Mouse (Mus musculus) hindbrain, embryonic 12.5 days (tissue): ENCODE measurements around the gene A630095N17Rik. TPM values are rescaled to one million over a fixed set of nuclear protein-coding genes. Genes with fewer than 3 reads are reported as not detected.
"Not testable (repeated sequence)": the region's sequence is repeated elsewhere in the genome, so short reads cannot be mapped to it uniquely, and the experiment has no call there.

Experiments used
- ATAC-seq: fragments of 200-750 bp; cut with Nextera tagmentation; 2 replicates; pipeline ENCODE4 v1.8.0; 2017; ENCODE audit warnings: moderate TSS enrichment; ENCODE audit not compliant: low FRiP score
- H3K27ac ChIP-seq: fragments of 300-500 bp; sonication (generic); 2 replicates; pipeline ENCODE4 v1.5.1; 2016; ENCODE audit warnings: mild to moderate bottlenecking
- H3K27me3 ChIP-seq: fragments of 300-500 bp; sonication (generic); 2 replicates; pipeline ENCODE4 v1.6.1; 2016; ENCODE audit warnings: mild to moderate bottlenecking
- H3K36me3 ChIP-seq: fragments of 300-500 bp; sonication (generic); 2 replicates; pipeline ENCODE4 v1.6.1; 2016; ENCODE audit warnings: mild to moderate bottlenecking
- H3K4me1 ChIP-seq: fragments of 300-500 bp; sonication (generic); 2 replicates; pipeline ENCODE4 v1.6.1; 2016
- H3K4me2 ChIP-seq: fragments of 300-500 bp; sonication (generic); replicated peaks from 2 replicates; pipeline ENCODE4 v1.6.1; 2016; ENCODE audit warnings: mild to moderate bottlenecking
- H3K4me3 ChIP-seq: fragments of 300-500 bp; sonication (generic); 2 replicates; pipeline ENCODE4 v1.5.1; 2016; ENCODE audit warnings: mild to moderate bottlenecking
- H3K9ac ChIP-seq: fragments of 300-500 bp; sonication (generic); 2 replicates; pipeline ENCODE4 v1.6.1; 2016; ENCODE audit warnings: mild to moderate bottlenecking, moderate library complexity
- H3K9me3 ChIP-seq: fragments of 300-500 bp; sonication (generic); replicated peaks from 2 replicates; pipeline ENCODE4 v1.6.1; 2016; ENCODE audit warnings: mild to moderate bottlenecking
- WGBS: fragments of 180-500 bp; shearing (Covaris S2); methylation state at CpG from one replicate; pipeline ENCODE4 v1.1.7; 2016; 5-methylcytosine and 5-hydroxymethylcytosine counted together
- polyA plus RNA-seq: library from polyadenylated mRNA; unstranded; fragments of >200 nt; fragmentation: Nextera tagmentation; extraction: Ambion mirVana; gene quantifications from 2 replicates; pipeline ENCODE4 v1.2.1, GENCODE M21; 2016

Gene A630095N17Rik
- polyA plus RNA-seq, 1 experiment from 2014 or later: not detected

GRCm38 (mm10) chr1:75234606-75235005 lies 2.7 kb upstream of the A630095N17Rik start:
- no peak overlapping the region for H3K4me3 ChIP-seq
- peaks cover 7% of the 10 kb centered on the region; the same call in 1 of the 2 replicates for H3K36me3 ChIP-seq
- H3K4me2 ChIP-seq: no peak overlapping the region
- no peak overlapping the region for H3K9ac ChIP-seq
- H3K4me1 ChIP-seq: peaks cover 21% of the 10 kb centered on the region
- under 1% methylated on average over 8 of the region's 8 CpGs for WGBS
- ATAC-seq: peak; percentile 72
- H3K27me3 ChIP-seq: peaks cover 8% of the 10 kb centered on the region
- H3K27ac ChIP-seq: no peak overlapping the region
- no peaks in the 10 kb centered on the region for H3K9me3 ChIP-seq

GRCm38 (mm10) chr1:75232489-75232888 lies 587 bp upstream of the A630095N17Rik start:
- 70% methylated on average over 4 of the region's 4 CpGs for WGBS
- H3K27me3 ChIP-seq, H3K36me3 ChIP-seq, H3K4me3 ChIP-seq, H3K9me3 ChIP-seq, ATAC-seq, H3K4me2 ChIP-seq, H3K27ac ChIP-seq, H3K9ac ChIP-seq: not testable (repeated sequence)
- H3K4me1 ChIP-seq: peaks cover 20% of the 10 kb centered on the region

GRCm38 (mm10) chr1:75231224-75231623 lies 678 bp downstream of the A630095N17Rik start:
- no peaks in the 10 kb centered on the region for H3K9me3 ChIP-seq
- 77% methylated on average over 4 of the region's 4 CpGs for WGBS
- H3K4me1 ChIP-seq: peaks cover 12% of the 10 kb centered on the region; the same call in 1 of the 2 replicates
- no peak for ATAC-seq
- no peak overlapping the region for H3K4me2 ChIP-seq
- H3K27ac ChIP-seq: no peak overlapping the region
- H3K36me3 ChIP-seq: no peaks in the 10 kb centered on the region
- H3K4me3 ChIP-seq: no peak overlapping the region
- H3K27me3 ChIP-seq: peaks cover 8% of the 10 kb centered on the region
- no peak overlapping the region for H3K9ac ChIP-seq

- H3K27me3 ChIP-seq: peaks cover 8% of the 10 kb centered on the region
- WGBS: 75% methylated on average over 7 of the region's 7 CpGs
- no peak for ATAC-seq
Observed at GRCm38 (mm10) chr1:75230335-75230994, 1.4 kb downstream of the A630095N17Rik start.

GRCm38 (mm10) chr1:75229158-75229557 lies 2.7 kb downstream of the A630095N17Rik start:
- Histone ChIP-seq H3K4me1 (no peaks in the 10 kb centered on the region), H3K4me3 (no peak overlapping the region), H3K9ac (no peak overlapping the region), H3K27me3 (peaks cover 8% of the 10 kb centered on the region), H3K36me3 (no peaks in the 10 kb centered on the region), H3K4me2 (no peak overlapping the region), H3K27ac (no peak overlapping the region), H3K9me3 (no peaks in the 10 kb centered on the region)
- whole genome bisulfite sequencing: 79% methylated on average over 4 of the region's 4 CpGs
- ATAC-seq: no peak

More at GRCm38 (mm10) chr1:75230335-75230994, 1.4 kb downstream of the A630095N17Rik start:
- peaks cover 7% of the 10 kb centered on the region; the same call in 1 of the 2 replicates for H3K4me1 ChIP-seq
- H3K4me2 ChIP-seq: no peak overlapping the region
- no peak overlapping the region for H3K27ac ChIP-seq
- H3K36me3 ChIP-seq: no peaks in the 10 kb centered on the region
- no peak overlapping the region for H3K9ac ChIP-seq
- no peaks in the 10 kb centered on the region for H3K9me3 ChIP-seq
- H3K4me3 ChIP-seq: no peak overlapping the region

GRCm38 (mm10) chr1:75227653-75228052 lies 4.2 kb downstream of the A630095N17Rik start:
- no peak for ATAC-seq
- no peak overlapping the region for H3K4me2 ChIP-seq
- no peak overlapping the region for H3K4me3 ChIP-seq
- H3K9me3 ChIP-seq: no peaks in the 10 kb centered on the region
- H3K27ac ChIP-seq: no peak overlapping the region
- no peak overlapping the region for H3K9ac ChIP-seq
- H3K36me3 ChIP-seq: no peaks in the 10 kb centered on the region
- no peaks in the 10 kb centered on the region for H3K4me1 ChIP-seq
- H3K27me3 ChIP-seq: peaks cover 8% of the 10 kb centered on the region
- 77% methylated on average over 1 of the region's 1 CpGs for WGBS

GRCm38 (mm10) chr1:75226138-75226537 lies 5.8 kb downstream of the A630095N17Rik start:
- 55% methylated on average over 2 of the region's 2 CpGs for WGBS
- no peak for ATAC-seq
- Histone ChIP-seq H3K27ac (no peak overlapping the region), H3K4me1 (no peaks in the 10 kb centered on the region), H3K4me2 (no peak overlapping the region), H3K9ac (no peak overlapping the region), H3K4me3 (no peak overlapping the region), H3K27me3 (peaks cover 15% of the 10 kb centered on the region), H3K9me3 (no peaks in the 10 kb centered on the region), H3K36me3 (no peaks in the 10 kb centered on the region)

GRCm38 (mm10) chr1:75225473-75225872 lies 6.4 kb downstream of the A630095N17Rik start:
- Histone ChIP-seq H3K27ac (no peak overlapping the region), H3K4me1 (no peaks in the 10 kb centered on the region), H3K27me3 (peaks cover 22% of the 10 kb centered on the region), H3K36me3 (no peaks in the 10 kb centered on the region), H3K4me3 (no peak overlapping the region), H3K4me2 (no peak overlapping the region), H3K9ac (no peak overlapping the region), H3K9me3 (no peaks in the 10 kb centered on the region)
- WGBS: 75% methylated on average over 3 of the region's 3 CpGs
- ATAC-seq: no peak

- WGBS: 66% methylated on average over 6 of the region's 6 CpGs
- H3K9me3 ChIP-seq: no peaks in the 10 kb centered on the region
- ATAC-seq: no peak
- no peak overlapping the region for H3K4me3 ChIP-seq
- no peak overlapping the region for H3K9ac ChIP-seq
- peaks cover 12% of the 10 kb centered on the region for H3K4me1 ChIP-seq
- no peaks in the 10 kb centered on the region for H3K36me3 ChIP-seq
- H3K4me2 ChIP-seq: no peak overlapping the region
- H3K27ac ChIP-seq: no peak overlapping the region
- peaks cover 41% of the 10 kb centered on the region for H3K27me3 ChIP-seq
Observed at GRCm38 (mm10) chr1:75223532-75223931, 8.4 kb downstream of the A630095N17Rik start.

- Histone ChIP-seq H3K4me3 (no peak overlapping the region), H3K27me3 (peaks cover 47% of the 10 kb centered on the region), H3K4me2 (no peak overlapping the region), H3K9ac (no peak overlapping the region), H3K27ac (no peak overlapping the region), H3K4me1 (peaks cover 17% of the 10 kb centered on the region), H3K36me3 (no peaks in the 10 kb centered on the region), H3K9me3 (no peaks in the 10 kb centered on the region)
- ATAC-seq: no peak
- 83% methylated on average over 6 of the region's 6 CpGs for WGBS
Observed at GRCm38 (mm10) chr1:75222926-75223325, 9.0 kb downstream of the A630095N17Rik start.

GRCm38 (mm10) chr1:75221538-75221937 lies 10.4 kb downstream of the A630095N17Rik start:
- no peak overlapping the region for H3K9ac ChIP-seq
- H3K36me3 ChIP-seq: no peaks in the 10 kb centered on the region
- peaks cover 17% of the 10 kb centered on the region for H3K4me1 ChIP-seq
- H3K4me3 ChIP-seq: no peak overlapping the region
- H3K4me2 ChIP-seq: no peak overlapping the region
- ATAC-seq: no peak
- H3K9me3 ChIP-seq: no peaks in the 10 kb centered on the region
- H3K27ac ChIP-seq: no peak overlapping the region
- WGBS: 78% methylated on average over 3 of the region's 3 CpGs
- peaks cover 61% of the 10 kb centered on the region for H3K27me3 ChIP-seq

- Histone ChIP-seq H3K9ac (peak within 1 kb of the TSS; percentile 58), H3K9me3 (no peaks in the 10 kb centered on the region), H3K4me2 (peak within 1 kb of the TSS; percentile 91), H3K4me1 (peaks cover 17% of the 10 kb centered on the region), H3K27me3 (peaks cover 72% of the 10 kb centered on the region), H3K27ac (no peak within 1 kb of the TSS), H3K36me3 (peaks cover 10% of the 10 kb centered on the region; the same call in 1 of the 2 replicates), H3K4me3 (peak within 1 kb of the TSS; percentile 49)
- under 1% methylated on average over 33 of the region's 34 CpGs for WGBS
- peak; percentile 44; the same call in 1 of the 2 replicates for ATAC-seq
Observed at GRCm38 (mm10) chr1:75219531-75219930, 12.4 kb downstream of the A630095N17Rik start, which contains the start of gene Tuba4a. Gene Tuba4a (minus strand): TSS chr1:75219865.

- H3K4me1 ChIP-seq: peaks cover 17% of the 10 kb centered on the region
- 0% methylated on average over 24 of the region's 24 CpGs for WGBS
- peaks cover 14% of the 10 kb centered on the region for H3K36me3 ChIP-seq
- ATAC-seq: peak; percentile 86
- H3K9me3 ChIP-seq: no peaks in the 10 kb centered on the region
- peak overlapping the region; percentile 58 for H3K9ac ChIP-seq
- H3K4me2 ChIP-seq: peak overlapping the region; percentile 91
- peak overlapping the region; percentile 49 for H3K4me3 ChIP-seq
- no peak overlapping the region for H3K27ac ChIP-seq
- peaks cover 72% of the 10 kb centered on the region for H3K27me3 ChIP-seq
Observed at GRCm38 (mm10) chr1:75219078-75219477, 12.8 kb downstream of the A630095N17Rik start.
